Mouse (Mus musculus) inflammation-experienced regulatory T-cells, adult 6 months (primary cell): Measurements from ENCODE around the gene Slc2a13. TPM values are rescaled to one million over a fixed set of nuclear protein-coding genes. Genes with fewer than 3 reads are reported as not detected.

Experiments used
- ATAC-seq: one replicate; pipeline ENCODE4 v1.8.0; 2017
- polyA plus RNA-seq, 3 experiments: library from polyadenylated mRNA; unstranded; fragments of 100-300 nt; shearing (Covaris generic); gene quantifications; one replicate each; pipeline ENCODE4 v1.2.1; 2017

The Slc2a13 gene
- polyA plus RNA-seq, 3 experiments from 2014 or later: not detected

DNA sequence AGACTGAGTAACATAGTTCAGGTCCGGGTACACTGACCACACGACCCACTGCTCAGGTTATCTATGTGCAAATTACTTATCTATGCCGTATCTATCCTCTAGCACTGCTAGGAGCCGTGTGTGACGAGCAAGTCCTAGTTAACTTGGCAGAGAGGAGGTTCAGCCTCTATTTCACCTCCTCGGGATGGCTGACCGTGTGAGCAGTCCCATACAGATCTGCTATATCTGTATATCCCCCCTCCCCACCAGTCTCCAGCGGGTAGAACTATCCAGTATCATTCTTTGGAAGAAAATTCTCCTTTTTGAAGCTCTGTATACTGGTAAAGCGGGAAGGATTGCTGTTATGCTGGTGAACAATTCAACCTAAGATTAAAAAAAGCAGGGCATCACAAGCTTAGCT lies 70.8 kb downstream of the Slc2a13 start:
- ATAC-seq: no peak

DNA sequence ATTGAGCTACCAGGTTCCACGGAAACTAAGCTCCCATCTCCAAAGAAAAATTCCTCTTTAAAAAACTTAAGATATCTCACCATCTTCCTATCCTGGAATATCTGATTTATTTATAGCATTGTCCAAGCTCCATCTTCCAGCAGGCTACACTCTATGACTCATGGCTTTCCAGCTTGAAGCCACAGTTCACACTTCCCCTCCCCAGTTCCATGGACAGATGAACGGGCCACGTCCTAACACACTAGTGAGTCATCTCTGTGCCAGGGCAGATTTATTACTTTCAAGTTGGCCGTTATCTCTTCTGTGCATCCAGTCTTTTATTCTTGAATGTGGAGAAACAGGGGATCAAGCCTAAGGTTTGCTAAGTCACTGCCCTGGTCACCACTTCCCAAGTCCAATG lies 78.0 kb downstream of the Slc2a13 start:
- ATAC-seq: no peak

DNA sequence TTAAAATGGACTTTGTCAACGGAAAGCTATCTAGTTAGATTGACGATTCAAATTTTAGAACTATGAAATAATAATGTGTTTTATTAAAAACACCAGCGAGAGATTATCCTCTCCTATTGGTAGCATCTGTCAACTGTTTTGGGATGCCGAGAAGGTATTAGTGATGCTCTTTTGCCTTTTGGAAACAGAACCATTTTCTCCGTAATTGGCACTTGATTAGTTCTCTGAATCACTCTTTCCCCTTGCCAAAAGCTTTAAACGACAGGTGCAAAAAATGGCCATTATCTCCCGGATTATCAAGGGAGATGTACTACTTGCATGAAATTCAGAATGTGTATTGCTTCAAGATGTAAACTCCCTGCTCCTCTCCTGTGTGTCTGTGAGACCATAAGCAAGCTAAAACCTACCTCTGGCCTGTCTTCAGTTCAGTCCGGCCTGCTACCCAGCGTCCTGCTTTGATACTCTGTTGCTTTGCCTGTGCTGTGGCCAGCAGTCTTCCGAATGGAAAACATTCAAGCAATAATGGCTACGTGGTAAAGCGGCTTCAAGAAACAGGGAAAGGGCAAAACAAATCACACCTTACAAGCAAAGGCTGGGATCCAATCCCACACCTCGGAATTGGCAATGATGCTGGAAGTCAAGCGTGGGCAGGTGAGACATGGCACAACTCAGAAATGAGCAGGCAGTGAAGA lies 93.0 kb downstream of the Slc2a13 start:
- ATAC-seq: no peak

DNA sequence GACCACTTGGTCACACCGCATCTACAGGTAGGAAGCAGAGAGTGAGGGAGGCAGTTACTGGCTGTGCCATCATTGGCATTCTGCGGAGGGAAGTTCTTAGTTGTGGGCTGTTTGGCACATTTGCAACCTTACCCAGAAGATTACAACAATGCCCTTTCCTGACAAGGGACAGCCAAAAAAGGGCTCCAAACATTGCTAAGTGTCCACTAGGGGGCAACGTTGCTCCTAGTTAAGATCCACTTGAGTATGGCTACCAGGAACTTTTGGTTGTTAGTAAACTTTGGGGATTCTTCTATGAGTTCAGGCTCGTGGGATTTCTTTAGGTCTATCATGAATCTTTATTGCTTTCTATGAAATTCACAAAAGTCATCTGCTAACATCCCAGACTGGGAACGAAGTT lies 95.3 kb downstream of the Slc2a13 start:
- ATAC-seq: no peak

DNA sequence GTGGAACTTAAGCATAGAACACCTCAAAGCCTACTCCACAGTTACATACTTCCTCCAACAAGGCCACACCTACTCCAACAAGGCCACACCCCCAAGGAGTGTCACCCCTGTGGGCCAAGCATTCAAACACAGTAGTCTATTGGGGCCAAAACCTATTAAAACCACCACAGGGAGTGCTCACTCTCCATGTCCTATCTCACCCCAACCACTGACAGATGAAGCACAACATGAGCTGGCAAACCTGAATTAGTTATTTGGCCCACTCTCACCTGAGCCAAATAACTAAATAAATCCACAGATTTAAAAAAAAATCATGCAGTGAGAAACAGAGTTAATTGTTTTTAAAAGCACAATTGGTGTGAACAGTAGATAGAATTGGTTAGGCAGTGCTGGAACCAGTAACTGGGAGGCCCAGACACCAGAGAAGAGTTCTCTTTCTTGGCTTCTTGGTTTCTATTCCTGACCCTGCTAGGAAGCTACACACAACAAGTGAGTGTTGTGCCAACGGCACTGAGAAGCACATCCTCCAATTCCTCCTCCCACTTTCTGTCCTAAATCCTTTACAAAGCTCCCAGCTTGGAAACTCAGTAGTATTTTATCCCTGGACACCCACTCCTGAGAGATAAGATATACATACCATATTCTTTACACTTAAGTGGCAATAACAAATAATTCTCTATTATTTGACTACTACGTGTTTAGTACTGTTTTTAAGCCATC lies 99.2 kb downstream of the Slc2a13 start:
- no peak for ATAC-seq

DNA sequence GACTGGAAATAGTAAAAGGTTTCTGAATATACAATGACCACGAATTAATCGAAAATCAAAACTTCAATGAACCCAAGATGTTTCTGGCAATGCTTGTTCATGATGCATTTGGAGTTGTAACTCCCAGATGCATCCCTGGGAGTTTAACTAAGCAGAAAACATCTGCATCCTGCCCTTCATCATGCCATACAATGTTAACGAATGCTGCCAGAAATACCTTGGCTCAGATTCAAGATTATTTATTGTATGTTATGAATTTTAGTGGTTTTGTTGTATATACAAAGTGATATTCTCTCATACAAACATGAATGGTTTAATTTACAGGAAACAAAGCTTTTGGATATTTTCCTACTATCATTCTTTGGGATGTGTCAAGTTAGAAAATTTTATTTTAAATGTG lies 107.7 kb downstream of the Slc2a13 start:
- no peak for ATAC-seq

DNA sequence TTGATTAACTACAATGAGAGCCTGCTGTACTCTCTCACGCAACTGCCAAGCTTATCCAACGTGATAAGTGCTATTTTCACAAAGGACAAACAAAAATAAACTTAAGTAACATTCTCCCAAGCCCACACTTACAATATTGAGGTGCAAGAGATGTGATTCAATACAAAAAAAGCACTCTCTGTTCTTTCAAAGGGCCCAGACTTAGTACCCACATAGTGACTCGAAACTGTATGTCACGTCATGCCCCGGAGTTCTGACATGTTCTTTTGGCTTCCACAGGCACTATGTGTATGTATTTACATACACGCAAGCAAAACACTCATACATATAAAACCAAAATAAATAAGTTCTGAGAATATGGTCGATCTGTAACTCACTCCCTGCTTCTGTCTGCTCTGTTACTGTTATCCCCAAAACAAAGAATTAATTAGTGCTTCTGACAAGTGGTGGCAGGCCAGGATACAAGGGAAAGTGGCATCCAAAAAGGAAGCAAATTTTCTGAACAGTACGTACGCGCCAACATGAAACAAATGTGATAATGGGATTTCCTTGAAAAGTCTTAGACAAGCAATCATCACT lies 109.1 kb downstream of the Slc2a13 start:
- no peak for ATAC-seq

DNA sequence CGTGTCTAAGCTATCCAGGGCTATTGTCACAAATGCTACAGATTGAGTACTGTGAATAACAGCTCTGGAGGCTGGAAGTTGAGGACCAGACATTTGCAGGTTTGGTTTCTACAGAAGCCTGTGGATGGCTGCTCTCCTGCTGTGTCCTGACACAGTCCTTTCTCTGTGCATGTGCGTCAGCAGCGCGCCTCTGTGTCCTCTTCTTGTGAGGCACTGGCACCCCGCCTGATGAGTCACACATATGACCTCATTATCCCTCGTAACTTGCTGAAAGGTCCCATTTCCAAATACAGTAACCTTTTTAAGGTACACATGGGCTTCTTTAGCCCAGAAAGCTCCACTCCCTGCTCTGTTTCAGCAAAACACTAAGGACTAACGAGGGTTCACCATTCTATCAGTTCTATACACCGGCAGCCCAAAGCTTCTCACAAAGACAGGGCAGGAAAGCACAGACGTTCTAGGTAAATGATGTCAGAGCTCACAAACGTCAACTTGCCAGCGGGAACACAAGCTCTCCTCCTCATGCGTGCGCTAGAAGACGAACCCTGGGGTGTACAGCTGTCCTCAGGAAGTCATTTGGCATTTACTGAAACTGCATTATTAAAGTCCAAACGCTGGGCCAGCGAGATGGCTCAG lies 109.9 kb downstream of the Slc2a13 start:
- no peak for ATAC-seq

DNA sequence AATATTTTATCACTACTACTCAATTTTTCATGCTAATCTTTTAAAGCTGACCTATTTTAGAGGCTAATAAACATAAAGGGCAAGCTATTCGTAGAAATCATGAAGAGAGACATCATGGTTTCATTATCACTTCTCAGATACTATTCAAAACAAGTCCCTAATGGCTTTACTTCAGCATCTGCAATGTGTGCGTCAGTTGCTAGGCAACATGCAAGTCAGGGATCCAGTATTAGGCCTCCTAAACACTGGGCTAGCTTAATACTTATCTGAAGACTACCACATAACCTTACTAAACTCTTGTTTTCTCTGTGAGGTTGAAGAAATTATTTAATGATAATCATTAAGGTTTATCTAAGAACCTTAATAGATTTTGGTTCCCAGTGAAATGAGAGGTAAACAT lies 111.1 kb downstream of the Slc2a13 start:
- ATAC-seq: no peak

DNA sequence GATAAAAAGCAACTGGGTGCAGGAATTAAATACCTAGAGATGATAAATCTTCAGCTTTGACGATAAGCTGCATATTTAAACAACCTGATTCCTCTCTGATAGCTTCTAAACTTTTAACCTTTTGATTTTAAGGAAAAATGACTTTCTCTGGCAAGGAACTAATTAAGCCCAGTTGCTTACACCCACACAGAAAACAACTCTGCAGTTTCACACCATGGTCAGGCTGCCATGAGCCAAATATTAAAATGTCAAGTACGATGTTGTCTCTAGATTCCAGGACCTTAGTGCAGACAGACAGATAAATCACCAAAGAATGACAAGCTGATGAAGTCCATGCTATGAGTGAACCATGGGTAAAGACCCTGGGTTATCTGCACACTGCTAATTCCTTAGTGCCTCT lies 115.9 kb downstream of the Slc2a13 start:
- no peak for ATAC-seq

DNA sequence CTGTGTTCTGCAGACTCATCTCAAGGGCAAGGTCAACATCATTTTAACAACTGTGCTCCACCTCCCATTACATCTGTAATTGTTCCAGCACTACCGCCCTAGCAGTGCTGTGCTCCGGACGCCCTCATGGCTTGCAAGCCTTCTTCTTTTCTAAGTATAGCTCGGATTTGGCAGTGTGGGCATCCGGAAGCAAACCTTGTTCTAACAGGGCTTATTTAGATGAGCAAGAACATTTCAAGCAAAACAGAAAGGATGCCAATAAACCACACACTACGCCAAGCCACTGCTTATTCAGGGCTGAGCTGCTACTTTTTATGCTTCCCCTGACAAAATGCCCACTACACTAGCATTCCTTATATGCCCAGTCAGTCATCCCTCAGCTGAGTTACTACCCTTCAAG lies 127.7 kb downstream of the Slc2a13 start:
- no peak for ATAC-seq

DNA sequence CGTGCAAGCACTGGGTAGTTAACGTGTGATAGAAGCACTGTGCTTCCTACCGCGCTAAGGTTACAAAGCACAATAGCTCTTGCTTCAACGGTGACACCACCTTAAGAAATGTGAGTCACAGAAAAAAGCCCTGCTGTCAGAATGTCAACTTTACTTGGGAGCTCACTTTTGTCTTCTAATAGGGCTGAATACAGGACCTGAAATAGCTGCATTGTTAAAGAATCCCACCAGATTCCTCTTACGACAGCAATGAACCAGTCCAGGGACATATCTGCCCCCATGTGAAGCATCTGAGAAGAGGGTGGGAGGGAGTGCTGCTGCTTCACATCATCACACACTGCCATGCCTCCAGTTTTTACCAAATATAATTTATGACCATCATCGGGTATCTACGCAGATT lies 129.6 kb downstream of the Slc2a13 start:
- no peak for ATAC-seq

DNA sequence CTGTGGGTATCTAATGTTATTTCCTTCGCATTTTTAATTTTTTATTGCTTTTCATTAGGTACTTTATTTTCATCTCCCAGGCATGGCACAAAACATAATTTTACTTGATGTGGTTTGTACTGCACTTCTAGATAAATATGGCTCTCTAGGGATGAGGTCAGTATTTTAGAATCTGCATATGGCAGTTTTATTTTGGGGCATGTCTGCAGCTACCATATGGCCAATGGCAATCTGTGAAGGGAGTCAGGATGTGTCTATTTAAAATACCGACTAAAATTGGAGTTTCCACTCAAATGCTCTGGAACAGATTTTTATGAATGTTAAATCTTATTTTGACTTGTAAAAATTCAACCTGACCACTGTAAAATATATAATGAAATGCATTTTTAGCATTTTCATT lies 133.2 kb downstream of the Slc2a13 start:
- ATAC-seq: no peak

DNA sequence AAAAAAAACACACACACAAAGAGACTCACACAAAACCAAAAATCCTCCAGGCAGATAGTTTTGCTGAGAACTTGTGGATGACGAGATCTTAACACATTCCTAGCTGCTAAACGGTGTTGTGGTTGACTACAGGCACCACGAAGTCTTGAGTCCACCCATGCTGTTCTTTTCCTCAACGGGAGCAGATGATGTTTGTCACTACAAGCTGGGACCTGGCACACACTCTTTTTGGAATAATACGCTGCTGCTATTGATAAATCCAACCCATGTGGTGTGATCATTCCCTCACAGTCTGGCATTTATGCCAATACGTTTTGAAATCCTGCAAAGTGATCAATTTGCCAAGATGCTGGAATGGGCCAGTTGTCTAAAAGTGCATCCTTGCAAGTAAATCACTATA lies 147.6 kb downstream of the Slc2a13 start:
- ATAC-seq: no peak

DNA sequence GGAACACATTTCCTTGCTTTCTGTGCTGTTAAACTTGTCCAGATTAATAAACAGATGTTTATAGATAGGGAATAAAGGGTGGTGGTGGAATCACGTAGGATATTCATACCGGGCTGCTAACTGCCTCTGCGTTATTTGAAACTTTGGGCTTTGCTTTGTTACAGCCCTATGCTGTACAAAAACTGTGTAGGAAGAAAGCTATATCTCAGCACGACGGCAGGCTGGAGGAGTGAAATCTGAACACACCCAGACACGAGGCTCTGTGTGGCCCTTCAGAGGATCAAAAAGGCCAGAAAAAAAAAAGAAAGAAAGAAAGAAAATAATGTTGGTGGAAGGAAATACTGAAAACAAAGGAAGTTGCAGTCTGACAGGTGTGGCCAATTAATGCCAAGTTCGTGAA lies 166.1 kb downstream of the Slc2a13 start:
- no peak for ATAC-seq

DNA sequence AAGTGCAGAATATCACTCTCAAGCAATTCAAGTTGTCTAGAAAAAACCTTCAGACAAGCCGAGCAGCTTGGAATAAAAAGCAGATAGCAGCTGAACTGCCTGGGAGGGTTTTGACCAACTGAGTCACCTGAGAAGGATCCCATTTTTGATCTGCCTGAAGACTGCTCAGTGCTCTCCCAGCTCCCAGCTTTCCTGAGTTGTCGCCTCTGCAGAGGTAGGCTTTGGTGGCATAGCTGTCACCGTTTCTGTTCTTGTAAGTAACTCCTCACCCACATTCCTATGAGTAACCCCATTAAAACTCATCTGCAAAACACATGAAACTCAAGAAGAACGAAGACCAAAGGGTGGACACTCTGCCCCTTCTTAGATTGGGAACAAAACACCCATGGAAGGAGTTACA lies 177.9 kb downstream of the Slc2a13 start:
- no peak for ATAC-seq

DNA sequence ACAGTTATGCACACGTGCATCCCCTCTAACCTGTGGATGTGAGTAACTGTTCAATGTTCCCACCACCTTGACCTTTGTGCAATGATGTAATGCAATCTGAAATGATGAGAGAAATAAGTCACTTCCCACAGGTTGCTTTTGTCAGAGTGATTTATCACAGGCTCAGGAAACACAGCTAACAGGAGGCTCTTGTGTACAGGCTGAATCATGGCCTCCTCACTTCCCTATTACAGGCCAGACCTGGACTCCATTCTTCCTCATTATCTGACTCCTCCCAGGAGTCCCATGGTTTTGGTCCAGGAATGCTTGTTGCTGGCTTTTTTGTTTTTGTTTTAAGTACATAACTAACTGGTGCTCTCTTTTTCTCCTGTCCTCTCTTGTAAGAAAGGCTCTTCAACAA lies 189.4 kb downstream of the Slc2a13 start:
- no peak for ATAC-seq

DNA sequence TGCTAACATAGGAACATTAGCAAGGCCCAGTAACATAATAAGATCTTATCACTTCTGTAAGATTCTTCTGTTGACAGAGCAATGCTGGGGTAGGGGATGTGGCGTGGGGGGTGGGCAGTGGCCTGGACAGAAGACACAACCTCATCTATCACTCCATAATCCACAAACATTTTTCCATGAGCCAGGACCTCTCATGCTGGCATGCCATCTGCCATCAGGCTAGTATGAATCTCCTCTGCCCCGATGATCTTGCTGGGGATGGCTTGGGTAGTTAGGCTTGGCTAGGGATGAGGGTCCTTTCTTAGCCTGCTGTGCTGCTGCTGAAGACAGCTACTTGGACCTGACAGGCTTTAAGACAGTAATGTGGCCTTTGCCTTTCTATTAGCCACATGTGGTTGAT lies 190.5 kb downstream of the Slc2a13 start:
- no peak for ATAC-seq

DNA sequence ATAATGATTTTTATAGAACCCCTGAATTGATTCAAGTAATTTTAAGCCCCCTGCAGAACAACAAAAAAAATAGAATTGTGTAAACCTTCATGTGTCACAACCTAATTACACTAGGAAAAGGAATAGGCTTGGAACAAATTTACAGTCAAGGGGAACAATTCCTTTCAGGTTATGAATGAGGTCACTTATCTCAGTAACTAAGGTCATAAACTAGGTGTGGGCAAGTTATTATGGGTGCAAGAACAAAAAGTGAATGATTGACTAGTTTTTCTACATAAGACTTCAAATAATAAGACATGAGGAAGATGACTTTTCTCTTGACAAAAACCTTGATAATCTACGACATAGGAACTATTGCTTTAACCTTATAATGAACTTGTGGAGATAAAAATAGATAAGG lies 191.2 kb downstream of the Slc2a13 start:
- ATAC-seq: no peak

DNA sequence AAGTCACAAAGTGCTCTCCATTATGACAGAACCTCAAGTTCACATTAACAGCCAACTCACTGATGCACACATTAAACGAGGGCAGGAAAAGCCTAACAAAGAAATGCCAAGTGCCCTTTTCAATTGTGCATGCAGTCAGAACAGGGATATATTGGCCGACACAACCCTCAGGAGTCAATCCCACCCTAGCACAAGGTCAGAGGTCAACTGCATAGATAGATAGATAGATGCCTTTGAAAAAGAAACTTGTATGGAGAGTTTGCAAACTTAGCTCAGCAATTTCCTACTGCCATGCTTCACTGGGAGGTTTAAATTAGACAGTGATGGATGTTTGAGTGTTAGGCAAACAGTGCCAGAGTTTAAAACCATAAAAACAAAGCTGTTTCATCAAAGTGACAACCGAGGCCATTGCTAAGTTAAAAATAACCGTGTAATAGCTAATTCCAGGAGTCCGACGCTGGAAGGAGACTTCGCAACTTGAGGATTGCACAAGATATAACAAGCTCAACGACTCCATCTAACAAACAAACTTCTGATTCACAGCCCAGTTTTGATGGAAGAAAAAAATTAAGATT lies 194.2 kb downstream of the Slc2a13 start:
- no peak for ATAC-seq

DNA sequence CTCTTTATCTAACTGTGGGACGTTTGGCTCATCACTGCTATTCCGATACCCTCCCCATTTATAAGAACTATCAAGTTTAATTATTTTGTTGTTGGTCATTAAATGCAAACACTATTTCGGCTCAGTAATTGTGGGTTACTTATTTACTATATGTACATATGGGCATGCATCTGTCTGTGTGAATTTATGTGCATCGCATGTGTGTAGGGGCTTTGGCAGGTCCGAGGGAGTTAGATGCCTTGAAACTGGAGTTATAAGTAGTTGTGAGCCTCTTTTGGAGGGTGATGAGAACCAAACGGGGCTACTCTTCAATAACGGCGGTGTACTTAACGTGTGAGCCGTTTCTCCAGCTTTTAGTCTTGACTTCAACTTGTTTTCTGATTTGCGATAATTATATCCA lies 195.5 kb downstream of the Slc2a13 start:
- ATAC-seq: no peak

DNA sequence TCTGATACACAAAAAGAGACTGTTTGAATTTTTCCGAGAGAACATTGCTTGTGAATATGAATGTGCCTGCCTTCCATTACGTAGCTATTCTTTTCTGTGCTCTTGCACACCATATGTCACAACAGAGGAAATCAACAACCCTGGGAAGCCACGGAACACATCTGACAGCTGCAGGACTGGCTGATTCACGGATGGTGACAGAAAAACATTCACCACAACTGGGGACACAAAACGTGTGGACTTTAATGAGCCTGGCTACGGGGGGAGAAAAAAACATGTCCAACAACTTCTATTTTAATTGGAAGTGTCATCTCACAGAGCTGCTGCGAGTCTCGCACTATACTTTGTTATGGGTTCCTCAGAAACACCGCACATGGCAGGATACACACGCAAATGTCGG lies 196.0 kb downstream of the Slc2a13 start:
- no peak for ATAC-seq

DNA sequence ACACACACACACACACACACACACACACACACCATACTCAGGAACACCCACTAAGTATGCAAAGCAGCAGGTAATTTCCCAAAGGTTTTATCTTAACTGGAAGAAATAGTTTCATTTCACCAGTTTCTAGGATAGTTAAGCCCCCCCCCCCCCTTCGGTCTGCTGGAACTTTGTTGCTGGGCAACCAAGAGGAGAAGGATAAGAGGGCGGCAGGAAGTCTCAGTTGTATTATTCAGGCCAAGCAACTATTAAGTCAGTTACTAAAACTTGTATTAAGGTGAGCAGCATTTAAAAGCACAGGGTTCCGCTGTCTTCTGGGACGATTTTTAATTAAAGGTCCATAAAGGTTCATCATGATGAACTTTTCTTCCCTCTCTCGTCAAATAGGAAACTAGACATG lies 198.6 kb downstream of the Slc2a13 start:
- no peak for ATAC-seq

DNA sequence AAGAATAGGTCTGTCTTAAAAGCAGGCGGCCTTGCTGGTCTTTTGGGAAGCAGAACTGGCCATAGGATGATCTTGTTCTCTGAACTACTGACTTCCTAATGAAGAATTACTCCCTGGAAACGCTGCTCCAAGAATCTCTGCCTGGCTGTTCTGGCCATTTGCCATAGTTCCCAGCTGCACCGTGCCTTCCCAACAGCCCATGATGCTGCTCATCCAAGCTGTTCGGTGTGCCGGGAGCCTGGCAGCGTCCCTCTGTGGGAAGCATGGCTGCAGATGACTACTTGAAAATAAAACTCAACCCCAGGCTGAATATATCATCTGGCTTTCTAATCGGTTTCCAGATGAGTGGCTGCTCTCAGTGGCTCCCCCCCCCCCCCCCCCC lies 199.9 kb downstream of the Slc2a13 start:
- no peak for ATAC-seq
